Mouse (Mus musculus) common myeloid progenitor, adult 5-6 weeks (primary cell): ENCODE data around the gene Ankfn1. TPM values are rescaled to one million over a fixed set of nuclear protein-coding genes. Genes with fewer than 3 reads are reported as not detected.

ENCODE experiments used
- ATAC-seq: replicated peaks from 2 replicates; pipeline ENCODE4 v1.8.0; 2016; ENCODE audit warnings: low read depth, mild to moderate bottlenecking, moderate TSS enrichment, inconsistent platforms; ENCODE audit not compliant: poor library complexity, severe bottlenecking
- total RNA-seq: library from RNA; stranded (forward); fragments of 200-1000, 187-1606 nt; gene quantifications from 2 replicates; pipeline ENCODE4 v1.2.3, GENCODE M21; 2017

The Ankfn1 gene
- total RNA-seq, 1 experiment from 2014 or later: not detected

GRCm38 (mm10) chr11:89693686-89694085 is 83.8 kb downstream of the Ankfn1 start:
- ATAC-seq: no peak

DNA sequence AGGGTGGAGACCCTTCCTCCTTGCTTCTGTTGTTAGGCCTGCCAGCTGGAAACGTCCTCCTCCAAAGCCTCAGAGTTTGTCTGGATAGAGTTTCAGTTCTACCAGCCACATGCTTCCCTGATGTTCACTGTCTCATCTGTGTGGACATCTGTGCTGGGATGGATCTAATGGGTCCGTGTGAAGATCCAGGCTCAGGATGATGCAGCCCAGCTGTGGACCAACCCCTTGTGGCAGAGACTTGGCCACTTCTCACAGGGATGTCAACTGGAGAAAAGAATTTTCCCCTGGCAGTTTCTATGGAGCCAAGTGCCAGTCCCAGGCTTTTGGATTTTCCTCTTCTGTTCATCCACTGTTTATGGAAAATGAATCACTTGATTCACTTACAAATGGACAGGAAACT is 100.5 kb downstream of the Ankfn1 start:
- ATAC-seq: no peak

DNA sequence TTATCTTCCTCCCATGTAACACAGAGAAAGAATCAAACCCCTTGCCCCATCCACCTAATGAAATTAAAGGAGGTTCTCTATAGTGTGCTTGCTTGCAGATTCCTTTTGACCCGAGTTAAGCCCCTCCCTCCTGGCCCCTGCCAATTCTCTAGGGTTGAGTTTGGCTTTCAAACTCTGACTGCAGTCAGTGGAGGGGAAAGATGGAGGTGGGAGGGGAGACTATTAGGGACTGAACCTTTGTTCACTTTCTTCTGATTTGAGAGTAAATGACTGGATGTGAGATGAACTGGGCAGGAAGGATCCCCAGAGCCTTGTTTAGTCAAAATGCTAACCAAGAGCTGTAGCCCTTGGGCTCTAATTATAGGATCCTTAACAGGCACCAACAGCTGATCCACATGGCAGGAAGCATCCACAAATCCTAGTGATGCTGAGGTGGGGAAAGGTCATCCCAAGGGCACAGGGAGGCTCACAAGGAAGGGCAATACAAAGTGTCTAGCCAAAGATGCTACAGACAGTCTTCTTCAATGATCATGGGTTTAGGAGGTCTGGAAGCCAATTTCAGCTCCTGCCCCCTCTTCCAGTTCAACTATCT is 103.4 kb downstream of the Ankfn1 start:
- ATAC-seq: no peak

DNA sequence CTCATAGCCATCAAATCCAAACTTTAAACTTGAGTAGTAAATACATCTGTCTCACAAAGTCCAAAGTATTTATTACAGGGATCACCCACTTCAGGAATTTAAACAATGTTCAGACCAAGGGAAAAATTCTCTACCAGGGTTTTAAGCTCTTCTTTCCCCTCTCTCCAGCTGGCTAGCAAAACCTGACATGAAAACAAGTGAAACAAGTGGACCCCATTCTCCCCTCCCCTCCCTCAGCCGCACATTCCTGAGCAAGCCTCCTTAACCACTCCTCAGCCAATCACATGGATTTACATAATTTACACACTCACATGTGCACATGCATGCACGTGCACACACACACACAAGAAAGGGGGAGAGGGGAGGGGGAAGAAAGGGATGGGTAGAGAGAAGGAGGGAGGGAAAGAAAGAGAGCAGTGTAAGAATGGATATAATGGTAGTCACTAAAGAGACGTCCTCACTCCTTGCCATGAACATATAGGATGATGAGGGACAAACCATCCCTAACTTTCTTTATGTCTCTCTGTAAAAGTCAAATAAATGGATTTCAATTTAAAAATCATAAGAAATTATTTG is 104.9 kb downstream of the Ankfn1 start:
- no peak for ATAC-seq

- no peak for ATAC-seq
These were observed 112.1 kb downstream of the Ankfn1 start for GRCm38 (mm10) chr11:89665170-89665880.

GRCm38 (mm10) chr11:89659048-89659447 is 118.4 kb downstream of the Ankfn1 start:
- no peak for ATAC-seq

DNA sequence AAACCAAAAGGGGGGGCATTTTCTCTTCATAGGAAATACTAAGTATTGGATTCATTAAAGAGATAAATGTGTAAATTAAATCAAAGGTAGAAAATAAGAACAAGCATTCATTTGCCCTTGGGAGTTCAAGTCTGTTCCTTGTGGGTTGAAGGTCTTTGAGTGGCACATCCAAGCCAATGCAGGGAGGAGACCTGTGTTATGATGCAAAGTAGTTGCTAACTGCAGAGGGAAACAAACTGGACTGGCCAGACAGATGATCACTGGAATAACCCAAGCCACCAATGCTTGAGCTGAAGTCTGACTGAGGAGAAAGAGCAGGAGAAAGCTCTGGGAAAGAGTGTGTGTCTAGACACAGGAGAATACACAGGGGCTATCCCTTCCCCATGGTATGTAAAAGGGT is 120.9 kb downstream of the Ankfn1 start:
- ATAC-seq: no peak

DNA sequence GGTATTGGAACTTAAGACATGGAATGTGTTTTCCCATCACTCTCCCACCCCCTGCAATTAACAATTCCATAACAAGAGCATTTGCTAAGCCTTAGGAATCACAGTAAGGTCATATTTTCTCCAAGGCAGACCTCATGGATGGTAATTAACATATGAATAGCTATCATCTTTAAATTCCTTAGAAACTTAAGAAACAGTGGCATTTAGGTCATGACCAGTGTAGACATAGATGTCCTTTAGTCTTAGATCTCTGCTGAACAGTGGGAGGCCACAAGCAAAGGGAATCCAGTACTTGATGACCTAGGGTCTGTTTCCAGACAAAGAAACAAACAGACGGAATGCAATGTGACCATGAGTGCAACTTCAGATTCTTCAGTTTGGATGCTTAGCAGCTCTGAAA is 141.7 kb downstream of the Ankfn1 start:
- ATAC-seq: no peak

GRCm38 (mm10) chr11:89631315-89631714 is 146.1 kb downstream of the Ankfn1 start:
- ATAC-seq: no peak

GRCm38 (mm10) chr11:89628562-89628961 is 148.9 kb downstream of the Ankfn1 start:
- no peak for ATAC-seq

- ATAC-seq: no peak
These were observed 150.2 kb downstream of the Ankfn1 start for GRCm38 (mm10) chr11:89627232-89627631.

GRCm38 (mm10) chr11:89623698-89624445 is 153.6 kb downstream of the Ankfn1 start:
- ATAC-seq: no peak

GRCm38 (mm10) chr11:89619955-89620354 is 157.5 kb downstream of the Ankfn1 start:
- no peak for ATAC-seq

- ATAC-seq: no peak
These were observed 161.6 kb downstream of the Ankfn1 start for GRCm38 (mm10) chr11:89615806-89616205.

GRCm38 (mm10) chr11:89611596-89611995 is 165.9 kb downstream of the Ankfn1 start:
- ATAC-seq: no peak

- ATAC-seq: no peak
These were observed 169.4 kb downstream of the Ankfn1 start for GRCm38 (mm10) chr11:89608071-89608470.

DNA sequence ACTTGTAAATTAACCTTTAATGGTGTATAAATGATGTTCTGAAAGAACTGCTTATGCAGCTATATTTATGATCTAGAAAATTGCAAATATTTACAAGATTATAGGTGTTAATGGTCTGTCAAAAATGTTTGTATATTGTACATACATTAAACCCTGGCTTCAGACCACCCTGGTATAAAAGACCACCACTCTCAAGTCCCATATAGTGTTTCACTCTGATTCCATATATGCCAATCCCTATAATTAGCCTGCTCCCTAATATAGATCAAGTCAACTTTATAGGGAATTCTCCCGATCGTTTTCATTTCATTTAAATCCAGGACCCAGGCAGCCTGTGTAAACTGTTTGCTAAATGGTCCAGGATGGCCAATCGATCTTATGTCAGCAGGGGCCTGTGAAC is 170.2 kb downstream of the Ankfn1 start:
- no peak for ATAC-seq

- no peak for ATAC-seq
These were observed 171.1 kb downstream of the Ankfn1 start for GRCm38 (mm10) chr11:89606346-89606745.

GRCm38 (mm10) chr11:89602966-89603365 is 174.5 kb downstream of the Ankfn1 start:
- no peak for ATAC-seq

DNA sequence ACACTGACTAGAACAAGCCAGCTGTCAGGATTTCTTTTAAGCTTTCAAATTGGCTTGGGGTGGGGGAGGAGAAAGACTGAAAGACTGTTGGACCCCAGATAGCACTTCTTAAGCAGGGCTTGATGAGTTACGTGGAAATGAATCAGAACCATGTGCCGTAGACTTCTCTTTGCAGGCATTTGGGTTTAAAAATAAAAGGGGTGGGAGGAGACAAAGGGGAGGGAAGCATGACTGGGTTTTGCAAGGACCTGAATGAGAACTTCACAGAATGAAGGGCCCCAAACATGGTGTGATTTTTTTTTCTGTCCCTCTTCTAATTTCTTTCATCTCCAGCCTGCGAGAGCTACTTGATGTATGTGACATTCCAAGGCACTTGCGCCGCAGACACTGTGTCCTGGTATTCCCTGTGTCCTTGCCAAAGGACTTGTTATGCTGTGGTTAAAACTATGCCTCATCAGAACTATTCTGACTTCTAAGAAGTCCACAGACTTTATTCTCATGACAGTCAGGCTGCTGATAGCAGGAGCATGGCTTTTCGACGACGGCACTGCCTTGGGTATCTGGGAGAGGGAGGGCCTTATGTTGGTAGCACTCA is 176.4 kb downstream of the Ankfn1 start:
- ATAC-seq: no peak
